ENCODE assay signal across 31 mouse cellular contexts in the genomic region with DNA sequence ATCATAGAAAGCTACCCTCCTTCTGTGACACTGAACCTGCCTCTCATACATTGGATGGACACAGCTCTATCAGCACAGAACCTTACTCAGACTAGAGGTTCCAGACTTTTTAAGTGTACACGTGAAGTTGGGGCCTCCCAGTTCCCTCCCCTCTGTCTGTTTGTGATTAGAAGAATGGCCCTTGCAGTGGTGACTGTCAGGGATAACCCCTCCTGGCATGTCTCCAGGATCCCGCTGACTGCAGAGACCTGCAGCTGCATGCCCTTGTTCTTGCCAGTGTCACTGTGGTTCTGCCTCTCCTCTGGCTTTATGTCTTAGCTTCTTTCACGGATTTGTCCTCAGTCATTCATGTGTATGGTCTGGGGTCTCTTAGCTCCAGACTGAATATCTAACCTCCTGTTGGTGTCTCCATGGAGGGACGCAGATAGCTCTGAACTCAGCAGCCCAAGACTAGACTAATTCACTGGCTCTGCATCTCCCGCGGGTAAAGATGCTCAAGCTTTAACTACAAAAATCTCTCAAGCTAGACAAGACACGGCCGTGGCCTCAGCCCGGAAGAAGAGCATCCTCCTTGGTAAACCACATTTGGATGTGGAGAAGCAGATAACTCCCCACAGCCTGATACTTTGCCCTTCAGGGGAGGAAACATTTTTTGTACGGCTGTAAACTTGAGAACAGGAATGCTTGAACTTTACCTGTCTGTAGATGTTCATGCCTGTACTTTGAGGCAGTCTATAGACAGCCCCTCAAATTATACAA. TPM values are rescaled to one million over a fixed set of nuclear protein-coding genes. Genes with fewer than 3 reads are reported as not detected.
DNase-seq lines count a peak whose midpoint lies in the region; ATAC-seq and TF ChIP-seq lines count a peak whose summit lies in the region.
"Had no signal": no experiment of that assay in that cellular context is flagged by ENCODE, and none has a peak within 500 bp of the region (broad histone marks: within the 10 kb centered on the region; RNA-seq: fewer than 3 reads in every experiment).

No protein-coding gene starts in this region.

- peaks cover 41% of the 10 kb centered on the region for H3K36me3 ChIP-seq in liver, embryonic 13.5 days
- peaks cover 64% of the 10 kb centered on the region for H3K36me3 ChIP-seq in liver, embryonic 12.5 days
- peaks cover 0 to 1% of the 10 kb centered on the region in 2 experiments; a peak in 2 of 4 replicates for H3K36me3 ChIP-seq in MEL (ENCODE audit: control insufficient read depth in 1 of 2, insufficient read depth in 2 of 2, low read length in 2 of 2)

- H3K79me2 ChIP-seq in MEL (ENCODE audit: control insufficient read depth, insufficient read depth, low read length, poor library complexity) = no peaks in the 10 kb centered on the region

- WGBS in liver, embryonic 13.5 days (ENCODE audit: insufficient replicate concordance) = 42% methylated on average over 10 of the region's 10 CpGs
- 47% methylated on average over 10 of the region's 10 CpGs for WGBS in liver, embryonic 12.5 days (ENCODE audit: insufficient replicate concordance)

- H3K9me3 ChIP-seq in liver, embryonic 13.5 days (replicated peaks) = no peaks in the 10 kb centered on the region
- no peaks in the 10 kb centered on the region for H3K9me3 ChIP-seq in liver, embryonic 12.5 days (replicated peaks)
- H3K9me3 ChIP-seq in MEL (replicated peaks; ENCODE audit: insufficient read depth, low read length) = no peaks in the 10 kb centered on the region
- H3K9me3 ChIP-seq: embryonic facial prominence, embryonic 12.5 days; forebrain, embryonic 13.5 days; hindbrain, embryonic 13.5 days; kidney, embryonic 15.5 days; limb, embryonic 15.5 days; lung, embryonic 15.5 days; midbrain, embryonic 12.5 days had no signal

- no peak overlapping the region for H3K4me3 ChIP-seq in liver, embryonic 13.5 days (replicated peaks)
- H3K4me3 ChIP-seq in liver, embryonic 12.5 days = no peak overlapping the region
- no peak overlapping the region for H3K4me3 ChIP-seq in MEL (ENCODE audit: control insufficient read depth in 1 of 2, insufficient read depth in 1 of 2, low read depth in 2 of 2, low read length in 2 of 2)
- H3K4me3 ChIP-seq: embryonic facial prominence, embryonic 12.5 days; erythroblast, embryonic 14.5 days; forebrain, embryonic 13.5 days; gastrocnemius, adult 2 months; hindbrain, embryonic 13.5 days; kidney, embryonic 15.5 days; left cerebral cortex, adult 2 months; limb, embryonic 15.5 days; lung, embryonic 15.5 days; midbrain, embryonic 12.5 days had no signal

- H3K4me1 ChIP-seq in liver, embryonic 13.5 days (replicated peaks) = peaks cover 6% of the 10 kb centered on the region; the same call in 1 of the 2 replicates
- peaks cover 5% of the 10 kb centered on the region; the same call in 1 of the 2 replicates for H3K4me1 ChIP-seq in liver, embryonic 12.5 days
- no peaks in the 10 kb centered on the region for H3K4me1 ChIP-seq in MEL (ENCODE audit: control insufficient read depth in 1 of 2, insufficient read depth in 2 of 2, low read length in 2 of 2)
- H3K4me1 ChIP-seq: embryonic facial prominence, embryonic 12.5 days; forebrain, embryonic 13.5 days; hindbrain, embryonic 13.5 days; kidney, embryonic 15.5 days; limb, embryonic 15.5 days; lung, embryonic 15.5 days; midbrain, embryonic 12.5 days had no signal

- TF ChIP-seq CTCF in MEL (IDR thresholded peaks at IDR 0.05 in 2 of 3, conservative IDR thresholded peaks at IDR 0.05 in 1 of 3; ENCODE audit: control insufficient read depth in 1 of 3, insufficient read depth in 1 of 3, low read depth in 2 of 3, low read length in 3 of 3, poor library complexity in 1 of 3, severe bottlenecking in 1 of 3) = no peak

- no peak for DNase-seq in liver, embryonic 13.5 days
- peak; percentile 40 for DNase-seq in MEL (ENCODE audit: low read depth, low spot score)
- no peak for DNase-seq in testis, postnatal 10 days (ENCODE audit: low spot score)
- DNase-seq in B cell, adult 2 months = no peak
- DNase-seq: adrenal gland, postnatal 36 days; cerebellum, adult 9-11 months; gastrocnemius, adult 2 months; heart, postnatal 14 days; kidney, adult 11 months; layer of hippocampus, adult 9-11 months; lung, postnatal 4 days; thymus, postnatal 14 days had no signal

- no peak overlapping the region for H3K27ac ChIP-seq in liver, embryonic 13.5 days
- no peak overlapping the region for H3K27ac ChIP-seq in liver, embryonic 12.5 days
- no peak overlapping the region for H3K27ac ChIP-seq in MEL (ENCODE audit: control insufficient read depth, low read depth, low read length)
- H3K27ac ChIP-seq: embryonic facial prominence, embryonic 12.5 days; forebrain, embryonic 13.5 days; gastrocnemius, adult 2 months; hindbrain, embryonic 13.5 days; kidney, embryonic 15.5 days; left cerebral cortex, adult 2 months; limb, embryonic 15.5 days; lung, embryonic 15.5 days; midbrain, embryonic 12.5 days had no signal

- ATAC-seq in liver, embryonic 13.5 days (ENCODE audit: low read depth) = peak; percentile 39
- no peak for ATAC-seq in liver, embryonic 12.5 days
- peak; percentile 25; the same call in 1 of the 2 replicates for ATAC-seq in erythroblast, adult 5-6 weeks (replicated peaks; ENCODE audit: low FRiP score, poor library complexity, severe bottlenecking)
- peak; percentile 97 for ATAC-seq in megakaryocyte-erythroid progenitor cell, adult 5-6 weeks (replicated peaks; ENCODE audit: low FRiP score, low TSS enrichment, poor library complexity, severe bottlenecking)
- ATAC-seq: CD4-positive, CD25-positive, alpha-beta regulatory T cell, adult 4 months; forebrain, embryonic 13.5 days; Patski had no signal

- no peak overlapping the region for H3K9ac ChIP-seq in liver, embryonic 13.5 days
- no peak overlapping the region for H3K9ac ChIP-seq in liver, embryonic 12.5 days
- no peak overlapping the region for H3K9ac ChIP-seq in MEL (ENCODE audit: control insufficient read depth, low read depth, low read length, poor library complexity, severe bottlenecking)
- H3K9ac ChIP-seq: embryonic facial prominence, embryonic 12.5 days; forebrain, embryonic 13.5 days; hindbrain, embryonic 13.5 days; kidney, embryonic 15.5 days; limb, embryonic 15.5 days; lung, embryonic 15.5 days; midbrain, embryonic 12.5 days had no signal

- no peak for TF ChIP-seq EP300 in MEL (IDR thresholded peaks at IDR 0.05; ENCODE audit: low read depth in 1 of 2, low read length in 2 of 2)

- TF ChIP-seq POLR2A in MEL (IDR thresholded peaks at IDR 0.05; ENCODE audit: control insufficient read depth in 1 of 2, insufficient read depth in 1 of 2, low read depth in 1 of 2, low read length in 2 of 2, poor library complexity in 1 of 2) = no peak

- H3K4me2 ChIP-seq in liver, embryonic 13.5 days = no peak overlapping the region
- no peak overlapping the region for H3K4me2 ChIP-seq in liver, embryonic 12.5 days
- H3K4me2 ChIP-seq: embryonic facial prominence, embryonic 12.5 days; forebrain, embryonic 13.5 days; heart, embryonic 11.5 days; hindbrain, embryonic 13.5 days; kidney, embryonic 15.5 days; limb, embryonic 15.5 days; lung, embryonic 15.5 days; midbrain, embryonic 12.5 days had no signal

- no peaks in the 10 kb centered on the region for H3K27me3 ChIP-seq in liver, embryonic 13.5 days
- no peaks in the 10 kb centered on the region for H3K27me3 ChIP-seq in liver, embryonic 12.5 days (replicated peaks)
- H3K27me3 ChIP-seq in MEL (ENCODE audit: control insufficient read depth in 1 of 2, insufficient read depth in 2 of 2, low read length in 2 of 2) = no peaks in the 10 kb centered on the region
- H3K27me3 ChIP-seq: embryonic facial prominence, embryonic 12.5 days; forebrain, embryonic 13.5 days; hindbrain, embryonic 13.5 days; kidney, embryonic 15.5 days; limb, embryonic 15.5 days; lung, embryonic 15.5 days; midbrain, embryonic 12.5 days; Patski had no signal

- TF ChIP-seq RAD21 in MEL (IDR thresholded peaks at IDR 0.05; ENCODE audit: low read depth, low read length) = no peak

TF ChIP-seq in MEL, 35 proteins besides CTCF, POLR2A, EP300 and RAD21 (continues in another document):
- TF ChIP-seq MAZ (IDR thresholded peaks at IDR 0.05; ENCODE audit: low read depth, low read length) = no peak

RNA-seq across cellular contexts. Expression of gene Gm42517, which starts 22.2 kb away (rescaled TPM):
- polyA plus RNA-seq in liver, embryonic 13.5 days (2015; fragmentation: Nextera tagmentation; extraction: Ambion mirVana) = 0.05 and 0.07 TPM in 2 replicates
- polyA plus RNA-seq in liver, embryonic 12.5 days (2016; fragmentation: Nextera tagmentation; extraction: Ambion mirVana) = 0.07 TPM in 1 of 2 replicates, not detected in the other
- total RNA-seq in MEL (2012; rRNA removed) = not detected in 2 replicates
- not detected for polyA plus RNA-seq in MEL (2012; ENCODE audit: insufficient read depth in 1 of 2, insufficient read length in 2 of 2, low read depth in 1 of 2, low replicate concordance in 2 of 2, missing spikeins in 1 of 2)
- total RNA-seq in erythroblast, adult 5-6 weeks (2015; ENCODE audit: low replicate concordance) = not detected in 2 replicates
- 0.28 and 0.60 TPM in 2 replicates for total RNA-seq in erythroblast, adult 5-6 weeks (2017; ENCODE audit: low replicate concordance)
- total RNA-seq in megakaryocyte-erythroid progenitor cell, adult 5-6 weeks (2014; fragmentation: Nextera tagmentation) = not detected in 2 replicates
- total RNA-seq in megakaryocyte-erythroid progenitor cell, adult 5-6 weeks (2017) = not detected in 2 replicates
- total RNA-seq: granulocyte monocyte progenitor cell, adult 5-6 weeks had no signal
- polyA plus RNA-seq: CD4-positive, CD25-positive, alpha-beta regulatory T cell, adult 4 months; embryonic facial prominence, embryonic 12.5 days; kidney, embryonic 15.5 days; lung, embryonic 15.5 days had no signal

RNA-seq across cellular contexts. Expression of gene Pigg, which starts 33.1 kb away (rescaled TPM):
- 3.5 and 4.6 TPM in 2 replicates for polyA plus RNA-seq in liver, embryonic 13.5 days (2015; fragmentation: Nextera tagmentation; extraction: Ambion mirVana)
- 5.6 and 6.0 TPM in 2 replicates for polyA plus RNA-seq in liver, embryonic 12.5 days (2016; fragmentation: Nextera tagmentation; extraction: Ambion mirVana)
- total RNA-seq in MEL (2012; rRNA removed) = 8.9 and 11.2 TPM in 2 replicates
- polyA plus RNA-seq in MEL (2012; ENCODE audit: insufficient read depth in 1 of 2, insufficient read length in 2 of 2, low read depth in 1 of 2, low replicate concordance in 2 of 2, missing spikeins in 1 of 2) = 1 to 10 TPM in 1 of 2 experiments, not detected in 1; 6.7 TPM
- total RNA-seq in erythroblast, adult 5-6 weeks (2015; ENCODE audit: low replicate concordance) = 0.19 and 2.3 TPM in 2 replicates
- total RNA-seq in erythroblast, adult 5-6 weeks (2017; ENCODE audit: low replicate concordance) = 2.0 and 2.7 TPM in 2 replicates
- 6.2 and 8.8 TPM in 2 replicates for total RNA-seq in megakaryocyte-erythroid progenitor cell, adult 5-6 weeks (2014; fragmentation: Nextera tagmentation)
- total RNA-seq in megakaryocyte-erythroid progenitor cell, adult 5-6 weeks (2017) = 10.8 and 11.0 TPM in 2 replicates

RNA-seq across cellular contexts. Expression of gene Pde6b, which starts 42.7 kb away (rescaled TPM):
- 0.07 and 0.15 TPM in 2 replicates for polyA plus RNA-seq in liver, embryonic 13.5 days (2015; fragmentation: Nextera tagmentation; extraction: Ambion mirVana)
- polyA plus RNA-seq in liver, embryonic 12.5 days (2016; fragmentation: Nextera tagmentation; extraction: Ambion mirVana) = 0.17 and 0.24 TPM in 2 replicates
- total RNA-seq in MEL (2012; rRNA removed) = 0.12 TPM in 1 of 2 replicates, not detected in the other
- under 1 TPM in 1 of 2 experiments, not detected in 1; 0.07 TPM for polyA plus RNA-seq in MEL (2012; ENCODE audit: insufficient read depth in 1 of 2, insufficient read length in 2 of 2, low read depth in 1 of 2, low replicate concordance in 2 of 2, missing spikeins in 1 of 2)
- total RNA-seq in erythroblast, adult 5-6 weeks (2015; ENCODE audit: low replicate concordance) = not detected in 2 replicates
- total RNA-seq in erythroblast, adult 5-6 weeks (2017; ENCODE audit: low replicate concordance) = not detected in 2 replicates
- total RNA-seq in megakaryocyte-erythroid progenitor cell, adult 5-6 weeks (2014; fragmentation: Nextera tagmentation) = not detected in 2 replicates
- not detected in 2 replicates for total RNA-seq in megakaryocyte-erythroid progenitor cell, adult 5-6 weeks (2017)
- total RNA-seq: adrenal gland, adult 18-20 months; adrenal gland, postnatal 36 days; gastrocnemius, adult 2 months; granulocyte monocyte progenitor cell, adult 5-6 weeks; heart, postnatal 14 days had no signal
- polyA plus RNA-seq: erythroblast, embryonic 14.5 days; large intestine, adult 2 months; small intestine, adult 2 months had no signal
